Mouse (Mus musculus): ENCODE data around the gene Uso1.

DNA sequence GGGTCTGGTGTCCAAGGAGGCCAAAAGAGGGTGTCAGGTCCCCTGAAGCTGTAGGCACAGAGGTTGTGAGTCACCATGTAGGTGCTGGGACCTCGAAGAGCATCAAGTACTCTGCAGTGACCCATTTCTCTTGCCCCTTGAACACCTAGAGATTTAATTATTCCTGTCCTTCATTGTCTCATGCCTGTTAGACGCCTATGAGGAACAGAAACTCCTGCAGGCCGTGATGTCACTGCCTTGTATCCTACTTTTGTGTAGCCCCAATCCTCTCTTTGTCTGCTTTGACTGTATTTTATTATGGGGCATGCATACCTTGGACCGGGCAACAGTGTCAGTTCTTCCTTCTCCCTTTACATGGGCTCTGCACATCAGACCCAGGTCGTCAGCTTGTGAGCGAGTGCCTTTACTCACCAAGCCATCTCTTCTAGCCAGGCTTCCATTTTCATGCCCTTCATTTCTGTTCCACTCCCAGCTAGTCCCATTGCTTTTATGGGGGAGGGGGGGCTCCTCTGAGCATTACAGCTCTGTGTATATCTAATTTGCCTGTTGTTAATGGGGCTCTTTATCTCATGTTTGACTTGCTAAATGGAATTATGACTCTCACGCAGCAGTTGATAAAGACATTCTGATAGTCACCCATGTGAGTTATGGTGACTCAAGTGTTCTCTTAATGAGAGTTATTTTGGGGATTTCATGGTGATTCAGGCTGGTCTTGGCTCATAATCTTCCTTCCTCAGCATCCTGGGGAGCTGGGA is 7.4 kb downstream of the Uso1 start:
- TF ChIP-seq POLR2A (IDR thresholded peaks at IDR 0.05; ENCODE audit: low read depth, low read length) (no peak), CTCF (IDR thresholded peaks at IDR 0.05; ENCODE audit: extremely low read depth, insufficient read depth, insufficient read length, insufficient replicate concordance) (no peak)
